In the genomic region with DNA sequence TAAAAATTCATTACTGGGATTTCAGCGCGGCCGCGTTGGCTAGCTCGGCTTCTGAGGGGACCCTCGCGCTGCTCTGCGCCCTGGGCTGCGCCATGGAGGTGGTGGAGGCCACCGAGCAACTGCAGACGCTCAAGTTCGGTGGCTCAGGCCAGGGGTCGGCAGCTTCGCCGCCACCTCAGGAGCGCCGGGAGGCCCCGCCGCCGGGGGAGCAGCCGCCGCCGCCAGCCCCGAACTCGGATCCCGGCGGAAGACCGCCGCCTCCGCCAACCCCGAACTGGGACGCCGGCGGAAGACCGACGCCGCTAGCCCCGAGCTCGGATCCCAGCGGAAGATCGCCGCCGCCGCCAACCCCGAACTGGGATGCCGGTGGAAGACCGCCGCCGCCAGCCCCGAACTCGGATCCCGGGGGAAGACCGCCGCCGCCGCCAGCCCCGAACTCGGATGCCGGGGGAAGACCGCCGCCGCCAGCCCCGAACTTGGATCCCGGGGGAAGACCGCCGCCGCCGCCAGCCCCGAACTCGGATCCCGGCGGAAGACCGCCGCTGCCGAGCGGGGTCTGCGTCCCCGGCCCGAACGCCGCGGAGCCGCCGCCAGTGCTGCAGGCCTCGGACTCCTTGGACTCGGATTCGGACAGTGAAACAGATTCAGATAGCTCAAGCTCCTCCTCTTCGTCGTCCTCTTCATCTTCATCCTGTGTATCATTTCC, we compare ENCODE assay signal across 8 mouse cellular contexts. TPM values are rescaled to one million over a fixed set of nuclear protein-coding genes. Genes with fewer than 3 reads are reported as not detected.
DNase-seq lines count a peak whose midpoint lies in the region; ATAC-seq and TF ChIP-seq lines count a peak whose summit lies in the region.

No protein-coding gene starts in this region.

- WGBS in intestine, embryonic 15.5 days = 2% methylated on average over 88 of the region's 89 CpGs
- 3% methylated on average over 89 of the region's 89 CpGs for WGBS in lung, adult 2 months

- H3K4me3 ChIP-seq in intestine, embryonic 15.5 days (replicated peaks) = peak overlapping the region; percentile 66
- H3K4me3 ChIP-seq in lung, adult 2 months (replicated peaks; ENCODE audit: extremely low read depth, low read depth, low read length) = peak overlapping the region; percentile 62

- peak overlapping the region; percentile 70 for H3K9ac ChIP-seq in intestine, embryonic 15.5 days

- peak overlapping the region; percentile 85 for H3K4me2 ChIP-seq in intestine, embryonic 15.5 days (replicated peaks)

- H3K9me3 ChIP-seq in intestine, embryonic 15.5 days = no peaks in the 10 kb centered on the region

- no peak for TF ChIP-seq CTCF in lung, adult 2 months (IDR thresholded peaks at IDR 0.05; ENCODE audit: insufficient read depth, low read length)

- DNase-seq in thymus, postnatal 4 days = peak; percentile 29
- no peak for DNase-seq in thymus, adult 18-20 months
- DNase-seq in cerebellum, postnatal 14 days = peak; percentile 58 to 60
- DNase-seq in heart, adult 11 months = peak; percentile 94
- peak; percentile 28 for DNase-seq in lung, adult 2 months
- DNase-seq in ovary, postnatal 14 days (ENCODE audit: low spot score) = peak; percentile 17
- no peak for DNase-seq in spleen, postnatal 36 days (ENCODE audit: low spot score in 2 of 2)

- no peak overlapping the region for H3K27ac ChIP-seq in intestine, embryonic 15.5 days

- no peaks in the 10 kb centered on the region for H3K36me3 ChIP-seq in intestine, embryonic 15.5 days

- 0 out of 2 replicates have a peak, but pooled peaks have one; percentile 39 for ATAC-seq in intestine, embryonic 15.5 days

- H3K27me3 ChIP-seq in intestine, embryonic 15.5 days (replicated peaks) = no peaks in the 10 kb centered on the region

- no peak for TF ChIP-seq POLR2A in lung, adult 2 months (IDR thresholded peaks at IDR 0.05; ENCODE audit: borderline replicate concordance, extremely low read depth, low read depth, low read length)

- H3K4me1 ChIP-seq in intestine, embryonic 15.5 days (replicated peaks) = no peaks in the 10 kb centered on the region
- H3K4me1 ChIP-seq in lung, adult 2 months (ENCODE audit: control insufficient read depth, insufficient read depth, low read length) = no peaks in the 10 kb centered on the region

RNA-seq across cellular contexts. Expression of a gene that starts 0.6 kb away (rescaled TPM):
- 53.8 and 57.5 TPM in 2 replicates for polyA plus RNA-seq in intestine, embryonic 15.5 days (2015; fragmentation: Nextera tagmentation; extraction: Ambion mirVana)
- polyA plus RNA-seq in lung, adult 2 months (2012; rRNA removed) = 9.7 and 17.3 TPM in 2 replicates

RNA-seq across cellular contexts. Expression of a gene that starts 11.7 kb away (rescaled TPM):
- 25.0 and 28.3 TPM in 2 replicates for polyA plus RNA-seq in intestine, embryonic 15.5 days (2015; fragmentation: Nextera tagmentation; extraction: Ambion mirVana)
- 3.6 and 4.6 TPM in 2 replicates for polyA plus RNA-seq in lung, adult 2 months (2012; rRNA removed)

Comparison
In these comparisons a context has a peak if more than half of its experiments do, and no peak if none do; other contexts are left out.
1. DNase-seq: peak in thymus, postnatal 4 days (single experiment), cerebellum, postnatal 14 days (2 of 2), heart, adult 11 months (single experiment), lung, adult 2 months (single experiment) and ovary, postnatal 14 days (single experiment); none in thymus, adult 18-20 months (0 of 2) and spleen, postnatal 36 days (0 of 2).